Mouse (Mus musculus) T-helper 17 cell (primary cell): Measurements from ENCODE around the gene B230217C12Rik.

Experiments used
- in situ Hi-C, 2 experiments: fragments of 300-600 bp; cut with MboI, MseI; formaldehyde crosslinking; loops; 1 replicate in 1 of 2; 2 replicates in 1 of 2; pipeline ENCODE4 v1.15.1; 2025; ENCODE audit warnings: high pct_unique_total_duplicates in 2 of 2

Gene B230217C12Rik

DNA sequence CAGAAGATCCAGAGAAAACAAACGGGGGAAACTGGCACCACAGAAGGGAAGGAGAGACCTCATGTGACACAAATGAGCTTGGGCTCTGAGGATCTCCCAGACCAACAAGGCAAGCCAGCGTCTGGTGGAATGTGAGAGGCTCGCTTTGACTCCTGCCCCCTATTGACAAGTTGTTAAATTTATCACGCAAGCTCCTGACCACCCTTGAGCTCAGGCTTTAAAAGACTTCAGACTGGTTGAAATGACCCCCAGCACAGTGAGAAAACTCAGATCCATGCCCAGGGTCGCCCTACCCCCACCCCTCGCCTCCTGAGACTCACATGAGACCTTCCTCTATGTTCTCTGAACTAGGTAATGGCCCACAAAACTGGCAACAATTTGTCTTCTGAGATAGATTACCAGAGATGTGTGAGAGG lies at the start of gene B230217C12Rik:
B230217C12Rik (plus strand) TSS at position 242 of the 416 bp plus-strand sequence.
- in situ Hi-C loops, result loop anchor here in 1 of 2 experiments (25.0 kb wide), 1 partner anchor 1778 kb away; the partner anchor contains the start of gene Ube2z

- in situ Hi-C loops, result loop anchor here in 1 of 2 experiments (5.0 to 10.0 kb wide), 3 partner anchors 44 to 192 kb away; partner anchors contain the start of genes Fbxo47 and Plxdc1
Observed at GRCm38 (mm10) chr11:97793165-97793564, 47.4 kb upstream of the B230217C12Rik start.

DNA sequence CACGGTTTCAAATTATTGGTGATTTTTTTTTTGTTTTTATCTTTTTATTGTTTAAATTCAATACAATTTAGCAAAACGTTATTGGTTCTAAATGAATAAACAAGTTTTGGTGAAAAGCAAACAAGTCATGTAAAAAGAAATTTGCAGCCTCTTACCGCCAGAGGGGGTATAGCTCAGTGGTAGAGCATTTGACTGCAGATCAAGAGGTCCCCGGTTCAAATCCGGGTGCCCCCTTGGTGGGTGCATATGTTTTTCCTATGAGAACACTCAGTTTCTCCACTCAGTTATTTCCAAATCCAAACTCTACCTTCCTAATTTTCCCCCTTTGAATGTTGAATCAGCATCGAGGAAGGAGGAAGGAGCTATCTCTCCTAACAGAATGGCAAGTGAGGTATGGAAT lies 43.7 kb upstream of the B230217C12Rik start:
- in situ Hi-C loops, result loop anchor here (5.0 to 10.0 kb wide), 3 partner anchors 85 to 190 kb away; partner anchors contain the start of genes Plxdc1 (in 2 of the 2) and Fbxo47 (in 1 of the 2)

- in situ Hi-C loops, result loop anchor here (5.0 to 10.0 kb wide), 3 partner anchors 85 to 190 kb away; partner anchors contain the start of genes Plxdc1 (in 2 of the 2) and Fbxo47 (in 1 of the 2)
Observed at GRCm38 (mm10) chr11:97797369-97798082, 43.1 kb upstream of the B230217C12Rik start.

GRCm38 (mm10) chr11:97798083-97798435 lies 42.5 kb upstream of the B230217C12Rik start:
- in situ Hi-C loops, result loop anchor here (5.0 to 10.0 kb wide), 3 partner anchors 84 to 189 kb away; partner anchors contain the start of genes Plxdc1 (in 2 of the 2) and Fbxo47 (in 1 of the 2)

- in situ Hi-C loops, result loop anchor here (5.0 to 10.0 kb wide), 3 partner anchors 84 to 189 kb away; partner anchors contain the start of genes Plxdc1 (in 2 of the 2) and Fbxo47 (in 1 of the 2)
Observed at GRCm38 (mm10) chr11:97798782-97799145, 41.8 kb upstream of the B230217C12Rik start, which contains the start of gene Lasp1. Lasp1 (plus strand) TSS chr11:97799000.

- in situ Hi-C loops, result loop anchor here (5.0 to 10.0 kb wide), 3 partner anchors 83 to 188 kb away; partner anchors contain the start of genes Plxdc1 (in 2 of the 2) and Fbxo47 (in 1 of the 2)
Observed at GRCm38 (mm10) chr11:97799146-97799993, 41.2 kb upstream of the B230217C12Rik start.

DNA sequence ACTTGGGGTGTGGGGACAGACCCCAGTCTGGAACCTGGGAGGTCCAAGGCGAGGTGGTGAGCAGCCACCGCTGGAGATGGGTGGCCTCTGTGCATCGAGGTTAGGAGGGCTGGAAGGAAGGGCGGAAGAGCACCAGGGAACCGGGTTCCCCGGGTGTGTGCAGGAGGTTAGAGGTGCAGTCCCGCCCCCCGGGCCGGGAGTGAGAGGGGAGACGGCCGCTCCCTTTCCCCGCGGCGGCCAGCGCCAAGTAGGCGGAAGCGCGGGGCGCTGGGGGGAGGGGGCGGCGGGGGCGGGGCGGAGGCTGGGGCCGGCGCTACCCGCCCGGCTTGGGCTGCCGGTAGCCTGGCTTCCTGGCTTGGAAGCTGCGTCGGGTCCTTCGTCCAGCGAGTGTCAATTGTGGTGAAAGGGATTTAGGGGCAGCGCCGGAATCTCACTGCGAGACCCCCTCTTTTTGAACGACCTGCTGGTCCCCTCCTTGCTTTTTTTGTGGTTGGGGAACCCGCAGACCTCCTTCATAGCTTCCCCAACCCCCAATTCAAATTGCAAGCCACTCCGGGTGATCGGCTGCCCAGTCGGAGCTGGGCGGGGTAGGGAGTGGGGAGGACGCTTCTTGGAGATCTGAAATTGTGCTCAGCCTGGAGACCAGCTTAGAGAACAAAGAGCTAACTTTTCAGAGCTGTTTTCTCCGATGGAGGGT lies 40.4 kb upstream of the B230217C12Rik start:
- in situ Hi-C loops, result loop anchor here (5.0 to 10.0 kb wide), 4 partner anchors 37 to 187 kb away; partner anchors contain the start of genes Plxdc1 (in 2 of the 2) and Fbxo47 (in 1 of the 2)

GRCm38 (mm10) chr11:97800691-97801408 lies 39.7 kb upstream of the B230217C12Rik start:
- in situ Hi-C loops, result loop anchor here in 1 of 2 experiments (5.0 kb wide), 1 partner anchor 36 kb away; no protein-coding TSS in a partner anchor

- in situ Hi-C loops, result loop anchor here in 1 of 2 experiments (5.0 kb wide), 1 partner anchor 36 kb away; no protein-coding TSS in a partner anchor
Observed at GRCm38 (mm10) chr11:97801409-97802193, 39.0 kb upstream of the B230217C12Rik start.

DNA sequence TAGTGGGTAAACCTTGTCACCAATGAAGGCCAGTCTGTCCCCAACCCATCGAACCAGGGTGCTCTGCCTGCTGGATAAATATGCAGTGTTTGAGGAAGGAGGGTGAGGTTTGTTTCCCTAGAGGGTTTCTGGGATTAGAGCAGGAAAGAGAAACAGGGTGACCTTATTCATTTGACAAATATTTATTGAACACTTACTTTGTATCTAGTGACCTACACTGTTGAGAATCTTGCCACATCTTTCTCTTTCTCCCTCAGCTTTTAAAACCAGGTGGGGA lies 38.4 kb upstream of the B230217C12Rik start:
- in situ Hi-C loops, result loop anchor here in 1 of 2 experiments (5.0 kb wide), 1 partner anchor 35 kb away; no protein-coding TSS in a partner anchor

- in situ Hi-C loops, result loop anchor here in 1 of 2 experiments (5.0 kb wide), 1 partner anchor 35 kb away; no protein-coding TSS in a partner anchor
Observed at GRCm38 (mm10) chr11:97802495-97802894, 38.1 kb upstream of the B230217C12Rik start.

DNA sequence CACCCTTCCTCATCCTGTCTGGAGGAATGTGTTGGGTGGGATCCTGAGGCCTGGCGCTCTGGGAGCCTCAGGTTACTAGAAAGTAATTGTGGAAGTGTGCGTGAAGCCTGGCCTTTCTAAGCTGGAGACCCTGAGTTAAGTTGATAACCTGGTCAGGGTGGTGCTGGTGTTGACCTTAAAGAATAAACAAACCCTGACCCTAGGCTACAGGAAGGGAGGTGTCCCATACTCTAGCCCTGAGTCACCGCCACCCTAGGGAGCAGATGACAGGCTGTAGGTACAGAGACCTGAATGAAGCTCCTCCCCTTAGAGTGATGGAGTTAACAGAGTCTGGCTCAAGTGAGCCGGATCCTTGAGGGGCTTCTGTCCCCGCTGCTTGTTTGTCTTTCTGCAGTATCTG lies 36.7 kb upstream of the B230217C12Rik start:
- in situ Hi-C loops, result loop anchor here in 1 of 2 experiments (5.0 kb wide), 1 partner anchor 33 kb away; no protein-coding TSS in a partner anchor

- in situ Hi-C loops, result loop anchor here in 1 of 2 experiments (5.0 kb wide), 1 partner anchor 32 kb away; no protein-coding TSS in a partner anchor
Observed at GRCm38 (mm10) chr11:97804841-97805661, 35.5 kb upstream of the B230217C12Rik start.

DNA sequence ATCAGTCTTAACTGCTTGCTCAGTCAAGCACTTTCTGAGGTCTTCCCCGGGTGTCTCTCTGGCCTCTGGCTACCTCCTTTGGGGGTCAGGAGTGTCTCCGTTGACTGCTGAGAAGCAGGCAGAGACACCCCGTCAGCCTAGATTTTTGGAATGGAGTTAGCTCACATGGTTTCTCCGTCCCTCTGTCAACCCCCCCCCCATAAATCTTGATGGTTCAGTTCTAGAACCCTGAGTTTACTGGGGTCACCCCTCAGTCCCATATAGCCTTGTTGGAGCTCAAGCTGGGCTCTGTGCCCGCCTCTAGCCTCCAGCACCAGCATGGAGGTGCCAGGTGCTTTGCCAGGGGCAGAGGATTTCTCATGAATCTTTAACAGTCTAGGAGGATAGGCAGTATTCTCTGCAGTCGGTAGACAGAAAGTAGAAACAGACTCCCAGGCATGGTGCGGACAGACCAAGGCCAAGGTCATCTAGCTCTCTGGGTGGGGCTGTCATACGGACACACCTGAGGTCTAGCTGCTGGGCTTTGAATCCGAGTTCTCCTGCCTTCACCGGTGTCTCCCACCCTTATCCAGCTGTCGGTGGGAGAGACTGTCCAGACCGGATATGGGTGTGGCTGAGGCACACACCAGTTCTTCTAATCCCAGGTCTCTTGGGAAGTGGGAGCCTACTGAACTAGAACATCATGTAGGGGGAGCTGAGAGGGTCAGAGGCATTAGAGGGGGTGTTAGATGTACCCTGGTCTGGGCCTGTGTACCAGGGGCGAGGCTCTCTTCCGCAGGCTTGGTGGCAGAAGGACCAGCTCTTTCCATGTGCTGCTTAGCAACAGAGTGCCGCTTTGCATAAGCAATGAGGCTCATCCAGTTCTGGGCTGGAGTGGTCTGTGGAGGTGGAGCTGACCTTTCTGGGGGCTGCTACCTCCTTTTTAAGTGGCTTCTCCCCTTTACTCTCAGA lies 34.6 kb upstream of the B230217C12Rik start:
- in situ Hi-C loops, result no loop called here

DNA sequence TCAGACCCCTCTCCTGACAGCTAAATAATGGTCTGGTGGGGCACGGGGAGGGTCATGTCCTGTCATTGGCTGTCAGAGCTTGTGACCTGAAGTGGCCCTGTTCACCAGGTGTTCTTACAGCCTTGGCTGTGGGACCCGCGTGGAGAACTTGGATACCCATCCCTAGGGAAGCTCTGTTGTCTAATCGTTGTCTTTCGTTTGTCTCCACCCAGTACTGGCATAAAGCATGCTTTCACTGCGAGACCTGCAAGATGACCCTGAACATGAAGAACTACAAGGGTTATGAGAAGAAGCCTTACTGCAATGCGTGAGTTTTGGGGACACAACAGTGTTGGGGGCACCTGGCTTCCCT lies 34.0 kb upstream of the B230217C12Rik start:
- in situ Hi-C loops, result no loop called here

- in situ Hi-C loops, result no loop called here
Observed at GRCm38 (mm10) chr11:97807626-97808025, 33.0 kb upstream of the B230217C12Rik start.
